Mouse (Mus musculus) induced T-regulatory cell, adult 2 months (primary cell): Measurements from ENCODE around the gene Parl.

ENCODE experiments used
- DNase-seq: peaks from one replicate; pipeline ENCODE4 v3.0.0-alpha.2; 2012; ENCODE audit warnings: low read depth

Parl gene

GRCm38 (mm10) chr16:20237426-20237825, 64.8 kb downstream of the Parl start:
- DNase-seq, result no peak

- DNase-seq, result no peak
Measured at GRCm38 (mm10) chr16:20234406-20234805, 67.8 kb downstream of the Parl start.
